Mouse (Mus musculus): ENCODE results near the gene Fam189a1. TPM values are rescaled to one million over a fixed set of nuclear protein-coding genes. Genes with fewer than 3 reads are reported as not detected.

The Fam189a1 gene
- total and polyA plus RNA-seq, 3 experiments, result 0.10 TPM; not detected in 2

DNA sequence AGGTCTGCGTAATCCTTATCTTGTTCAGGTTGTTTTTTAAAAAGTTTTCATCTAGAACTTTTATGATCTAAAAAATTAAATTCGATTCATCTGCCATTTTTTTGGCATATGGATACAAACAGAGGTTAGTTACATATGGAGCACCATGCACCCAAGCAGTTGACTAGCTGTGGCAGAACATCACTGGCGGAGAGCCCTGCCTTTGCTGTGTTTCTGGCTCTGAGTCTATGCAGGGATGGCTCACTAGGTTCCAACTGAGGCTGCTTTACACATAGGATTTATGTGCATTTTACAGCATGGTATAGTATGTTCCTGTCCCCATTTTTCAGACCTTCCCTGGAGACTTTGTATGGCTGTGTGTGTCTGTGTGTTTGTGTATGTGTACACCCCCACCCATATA lies 433.1 kb downstream of the Fam189a1 start:
- dilution Hi-C loops (cut with MboI; ENCODE audit: extremely low pct_ligation_motif_present, extremely low pct_unique_long_range_greater_than_20kb, low sequenced_read_pairs), result no loop called here
- H3K27me3 ChIP-seq (replicated peaks), result peaks cover 65% of the 10 kb centered on the region
- no peak overlapping the region for H3K4me3 ChIP-seq (replicated peaks in 1 of 3; ENCODE audit: low read depth in 2 of 3, low read length in 2 of 3, poor library complexity in 1 of 3)
- no peak overlapping the region for H3K9ac ChIP-seq (ENCODE audit: insufficient read depth, low read depth)
- no peaks in the 10 kb centered on the region for H3K36me3 ChIP-seq (replicated peaks in 1 of 2; ENCODE audit: control insufficient read depth in 1 of 2, insufficient read depth in 1 of 2, low read length in 1 of 2)
- H3K4me2 ChIP-seq (ENCODE audit: insufficient read depth, low read depth, poor library complexity, severe bottlenecking), result no peak overlapping the region
- no peaks in the 10 kb centered on the region for H3K9me3 ChIP-seq (replicated peaks; ENCODE audit: low read length)
- H3K27ac ChIP-seq (ENCODE audit: insufficient read depth, low read depth), result no peak overlapping the region
- DNase-seq (ENCODE audit: extremely low read depth), result no peak
- TF ChIP-seq IRF4 (IDR thresholded peaks at IDR 0.05; ENCODE audit: low read depth, low read length), result no peak
- no peaks in the 10 kb centered on the region for H3K79me2 ChIP-seq (replicated peaks; ENCODE audit: control insufficient read depth, extremely low read depth, insufficient read depth, poor library complexity, severe bottlenecking)
- no peaks in the 10 kb centered on the region for H3K4me1 ChIP-seq (ENCODE audit: control insufficient read depth in 1 of 2, insufficient read depth in 2 of 2)
- in situ Hi-C loops (cut with MboI; ENCODE audit: low pct_ligation_motif_present, low pct_unique_long_range_greater_than_20kb, low sequenced_read_pairs), result loop anchor here (10.0 kb wide), 1 partner anchor 299 kb away; no protein-coding TSS in a partner anchor

DNA sequence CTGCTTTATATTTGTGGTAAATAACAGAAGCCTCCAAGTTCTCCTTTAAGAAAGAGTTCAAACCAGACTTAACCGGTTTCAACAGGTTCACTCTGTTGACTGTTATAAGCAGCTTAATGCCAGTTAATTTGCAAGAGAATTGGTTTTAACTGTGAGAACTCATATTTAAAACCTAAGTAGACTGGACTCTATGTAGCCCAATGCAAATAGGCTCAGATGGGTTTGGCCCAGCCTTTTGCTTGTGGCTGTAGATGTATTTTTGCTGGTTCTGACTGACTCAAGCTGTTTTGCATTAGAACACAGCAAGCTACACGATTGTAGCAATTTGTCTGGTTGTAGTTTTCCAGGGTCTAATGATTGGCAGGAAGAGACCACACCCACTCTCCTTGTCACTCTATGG lies 440.1 kb downstream of the Fam189a1 start:
- dilution Hi-C loops (cut with MboI; ENCODE audit: extremely low pct_ligation_motif_present, extremely low pct_unique_long_range_greater_than_20kb, low sequenced_read_pairs) (no loop called here), in situ Hi-C loops (cut with MboI; ENCODE audit: low pct_ligation_motif_present, low pct_unique_long_range_greater_than_20kb, low sequenced_read_pairs) (no loop called here)
- Histone ChIP-seq H3K79me2 (replicated peaks; ENCODE audit: control insufficient read depth, extremely low read depth, insufficient read depth, poor library complexity, severe bottlenecking) (no peaks in the 10 kb centered on the region), H3K4me2 (ENCODE audit: insufficient read depth, low read depth, poor library complexity, severe bottlenecking) (no peak overlapping the region), H3K27ac (ENCODE audit: insufficient read depth, low read depth) (no peak overlapping the region), H3K9ac (ENCODE audit: insufficient read depth, low read depth) (no peak overlapping the region), H3K27me3 (replicated peaks) (peaks cover 43% of the 10 kb centered on the region), H3K4me1 (ENCODE audit: control insufficient read depth in 1 of 2, insufficient read depth in 2 of 2) (no peaks in the 10 kb centered on the region), H3K4me3 (replicated peaks in 1 of 3; ENCODE audit: low read depth in 2 of 3, low read length in 2 of 3, poor library complexity in 1 of 3) (no peak overlapping the region), H3K9me3 (replicated peaks; ENCODE audit: low read length) (no peaks in the 10 kb centered on the region), H3K36me3 (replicated peaks in 1 of 2; ENCODE audit: control insufficient read depth in 1 of 2, insufficient read depth in 1 of 2, low read length in 1 of 2) (no peaks in the 10 kb centered on the region)
- no peak for DNase-seq (ENCODE audit: extremely low read depth)
- no peak for TF ChIP-seq KAT2A (IDR thresholded peaks at IDR 0.05; ENCODE audit: insufficient replicate concordance, low read length)
- TF ChIP-seq POLR2A (IDR thresholded peaks at IDR 0.05; ENCODE audit: low read depth, low read length), result no peak
- no peak for TF ChIP-seq MAZ (IDR thresholded peaks at IDR 0.05; ENCODE audit: low read depth, low read length)
- TF ChIP-seq SIN3A (IDR thresholded peaks at IDR 0.05; ENCODE audit: low read length), result no peak
- TF ChIP-seq MXI1 (IDR thresholded peaks at IDR 0.05; ENCODE audit: low read depth, low read length), result no peak
- no peak for TF ChIP-seq MYC (IDR thresholded peaks at IDR 0.05; ENCODE audit: low read depth, low read length)
- no peak for TF ChIP-seq BHLHE40 (IDR thresholded peaks at IDR 0.05; ENCODE audit: low read depth, low read length)
- TF ChIP-seq TCF12 (IDR thresholded peaks at IDR 0.05; ENCODE audit: low read depth, low read length), result no peak
- no peak for TF ChIP-seq RCOR1 (conservative IDR thresholded peaks at IDR 0.05; ENCODE audit: low read depth, low read length)
- TF ChIP-seq USF1 (IDR thresholded peaks at IDR 0.05; ENCODE audit: low read depth, low read length), result no peak
- TF ChIP-seq JUND (conservative IDR thresholded peaks at IDR 0.05; ENCODE audit: low read depth, low read length), result no peak
- no peak for TF ChIP-seq HCFC1 (IDR thresholded peaks at IDR 0.05; ENCODE audit: low read depth, low read length)
- TF ChIP-seq IRF4 (IDR thresholded peaks at IDR 0.05; ENCODE audit: low read depth, low read length), result no peak
- TF ChIP-seq MAX (IDR thresholded peaks at IDR 0.05; ENCODE audit: low read length), result no peak
- no peak for TF ChIP-seq CTCF (conservative IDR thresholded peaks at IDR 0.05 in 1 of 2, IDR thresholded peaks at IDR 0.05 in 1 of 2; ENCODE audit: low read depth in 2 of 2, low read length in 2 of 2)
- TF ChIP-seq POLR2AphosphoS2 (IDR thresholded peaks at IDR 0.05; ENCODE audit: low read depth, low read length), result no peak
- TF ChIP-seq ZMIZ1 (IDR thresholded peaks at IDR 0.05; ENCODE audit: low read depth, low read length), result no peak
- TF ChIP-seq ZNF384 (IDR thresholded peaks at IDR 0.05; ENCODE audit: low read depth, low read length), result no peak
- no peak for TF ChIP-seq JUN (IDR thresholded peaks at IDR 0.05; ENCODE audit: insufficient read depth, low read depth, low read length)
